Mouse (Mus musculus): Measurements from ENCODE around the gene Zg16.
"Not testable (repeated sequence)": the region's sequence is repeated elsewhere in the genome, so short reads cannot be mapped to it uniquely, and the experiment has no call there.

The Zg16 gene

DNA sequence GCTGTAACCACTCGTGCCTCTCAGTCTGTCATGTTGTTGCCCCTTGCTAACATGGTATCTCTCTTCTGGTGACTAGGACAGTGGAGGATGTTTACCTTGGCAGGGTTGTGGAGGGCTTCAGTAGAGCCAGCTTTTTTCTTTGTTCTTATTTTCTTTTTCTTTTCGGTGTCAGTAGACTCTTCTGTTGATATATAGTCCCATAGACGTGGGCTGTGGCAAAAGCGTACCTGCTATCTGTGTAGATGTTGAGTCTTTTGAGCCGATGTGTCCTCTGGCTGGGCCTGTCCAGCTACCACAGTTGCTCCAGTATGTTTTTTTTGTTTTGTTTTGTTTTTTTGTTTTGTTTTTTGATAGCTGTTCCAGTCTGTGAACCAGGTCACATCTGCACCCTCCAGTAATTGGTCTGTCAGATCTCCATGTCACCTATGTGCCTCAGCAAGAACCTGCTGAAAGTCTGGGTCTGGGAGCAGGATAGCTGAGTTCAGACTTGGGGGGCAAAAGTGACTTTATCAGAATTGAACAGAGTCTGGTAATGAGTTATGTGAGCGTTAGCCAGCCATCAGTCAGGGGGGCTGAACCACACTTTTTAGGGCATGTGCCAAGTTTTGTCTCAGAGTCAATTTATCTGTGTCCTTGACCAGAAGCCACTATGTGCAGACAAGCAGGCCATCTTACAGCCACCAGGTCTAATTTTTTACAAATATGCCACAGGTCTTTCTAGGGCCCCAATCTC, at the start of gene Zg16:
TSS of gene Zg16 (minus strand) at position 51 of the 733 bp plus-strand sequence.
- not testable (repeated sequence) for DNase-seq

DNA sequence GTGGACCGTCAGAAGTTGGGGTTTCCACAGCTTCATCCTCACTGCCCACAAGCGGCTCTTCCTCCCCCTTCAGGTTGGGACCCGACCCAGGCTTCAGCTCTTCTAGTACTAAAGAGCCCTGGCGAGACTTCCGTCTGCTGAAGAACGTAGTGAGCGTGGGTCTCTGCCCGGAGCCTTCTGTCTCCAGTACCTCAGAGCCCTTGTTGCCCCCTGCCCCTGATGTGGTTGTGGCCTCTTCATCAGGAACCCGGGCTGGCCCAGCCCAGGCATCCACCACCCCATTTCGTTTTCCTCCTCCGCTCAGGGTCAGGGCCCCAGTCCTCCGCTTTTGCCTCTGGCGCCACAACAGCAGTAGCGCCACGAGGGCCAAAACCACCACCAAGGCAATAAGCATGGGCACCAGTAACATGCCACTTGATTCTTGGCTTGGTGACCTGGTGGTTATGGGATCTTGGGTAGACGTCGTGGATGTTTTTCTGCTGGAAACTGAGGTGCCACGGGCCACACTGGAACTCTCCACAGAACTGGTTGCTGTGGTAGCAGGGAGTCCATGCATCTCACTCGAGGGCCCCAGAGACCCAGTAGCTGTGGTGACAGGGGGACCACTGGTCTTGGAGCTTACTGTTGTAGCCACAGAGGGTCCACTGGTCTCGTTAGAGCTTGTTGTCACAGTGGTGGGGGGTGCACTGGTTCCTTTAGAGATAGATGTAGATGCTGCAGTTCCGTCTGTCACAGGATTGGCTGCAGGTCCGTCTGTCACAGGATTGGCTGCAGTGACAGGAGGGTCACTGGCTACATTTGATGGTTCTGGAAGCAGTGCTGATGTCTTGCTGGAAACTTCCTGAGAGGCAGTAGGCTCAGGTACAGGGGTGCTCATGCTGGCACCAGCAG, 49.3 kb upstream of the Zg16 start:
- DNase-seq: no peak

DNA sequence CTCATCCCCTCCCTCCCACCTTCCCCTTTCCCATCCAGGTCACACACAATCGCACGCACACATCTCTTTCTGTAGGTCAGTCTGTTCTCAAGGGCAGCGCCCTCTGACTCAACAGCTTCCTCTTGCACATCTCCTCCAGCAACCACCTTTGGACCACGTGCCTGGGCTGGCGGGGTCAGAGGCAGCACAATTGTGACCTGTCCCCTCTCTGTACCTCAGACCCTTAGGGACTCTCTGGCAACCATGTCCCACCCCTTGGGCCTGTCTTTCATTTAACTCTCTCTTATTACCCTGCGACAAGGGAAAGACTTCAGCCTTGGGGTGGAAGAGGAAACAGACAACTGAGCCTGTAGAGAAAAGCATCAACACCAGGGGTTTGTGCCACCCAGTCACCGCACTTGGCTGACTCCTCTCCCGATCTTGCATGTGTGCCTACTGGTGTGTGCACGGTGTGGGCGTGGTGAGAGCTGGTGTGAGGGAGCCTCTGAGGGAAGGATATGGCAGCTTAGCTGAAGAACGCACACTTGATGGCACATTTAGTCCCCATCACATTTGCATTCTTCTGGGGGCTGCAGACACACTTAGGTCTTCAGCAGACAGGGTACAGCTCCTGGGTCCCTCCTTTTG, 47.8 kb upstream of the Zg16 start:
- DNase-seq: no peak

DNA sequence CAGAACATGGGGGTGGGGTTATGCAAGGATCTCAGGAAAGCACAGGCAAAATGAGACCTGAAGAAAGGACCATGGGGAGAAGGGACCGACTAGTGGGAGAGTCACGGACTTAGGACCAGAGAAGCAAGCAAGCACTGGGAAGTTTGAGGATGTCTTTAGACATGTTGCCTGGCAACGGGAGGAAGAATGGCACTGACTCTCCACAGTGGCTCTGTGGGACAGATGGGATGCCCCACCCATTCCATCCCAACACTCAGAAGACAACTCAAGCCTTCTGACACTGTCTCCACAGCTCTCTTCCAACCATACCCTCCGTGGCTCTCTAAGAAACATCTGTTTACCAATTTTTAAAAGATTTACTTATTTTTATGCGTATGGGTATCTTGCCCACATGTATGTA, 46.0 kb upstream of the Zg16 start:
- DNase-seq: no peak

DNA sequence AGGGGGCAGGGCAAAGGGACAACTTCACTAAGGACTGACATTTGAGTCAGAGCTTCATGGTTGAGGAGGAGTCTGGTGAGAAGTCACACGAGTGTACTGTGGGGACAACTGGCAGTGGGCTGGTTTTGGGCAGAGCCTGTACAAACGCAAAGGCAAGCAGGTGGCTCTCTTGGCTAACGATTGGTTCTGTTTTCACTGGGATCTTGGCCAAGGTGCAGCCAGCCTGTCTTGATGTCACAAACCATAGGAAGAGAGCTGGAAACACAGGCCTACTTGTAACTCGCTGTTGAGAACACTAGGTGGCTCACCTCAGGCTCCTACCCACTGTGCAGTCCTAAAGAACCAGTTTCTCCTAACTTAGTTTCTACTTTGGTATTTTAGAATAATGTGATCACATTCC, 42.5 kb upstream of the Zg16 start:
- peak; percentile 52 for DNase-seq

DNA sequence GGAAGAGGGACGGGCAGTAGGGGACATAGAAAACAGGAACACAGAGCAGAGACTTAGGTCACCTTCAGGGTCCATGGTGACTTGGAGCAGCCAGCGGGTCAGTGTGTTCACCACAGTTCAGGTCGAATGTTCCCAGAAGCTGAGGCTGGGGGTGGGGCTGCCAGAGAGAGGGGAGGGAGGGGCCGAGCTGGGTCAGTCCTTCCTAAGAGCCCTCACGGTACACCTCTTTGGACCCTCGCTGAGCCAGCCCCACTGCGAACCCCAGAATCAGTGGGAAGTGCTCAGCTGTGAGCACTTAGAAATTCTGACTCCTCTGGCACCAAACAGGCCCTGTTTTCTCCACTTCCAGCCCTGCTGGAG, 34.8 kb upstream of the Zg16 start, which contains the start of gene Qprt:
TSS of gene Qprt (minus strand) at position 316 of the 360 bp plus-strand sequence.
- peak; percentile 35 for DNase-seq

DNA sequence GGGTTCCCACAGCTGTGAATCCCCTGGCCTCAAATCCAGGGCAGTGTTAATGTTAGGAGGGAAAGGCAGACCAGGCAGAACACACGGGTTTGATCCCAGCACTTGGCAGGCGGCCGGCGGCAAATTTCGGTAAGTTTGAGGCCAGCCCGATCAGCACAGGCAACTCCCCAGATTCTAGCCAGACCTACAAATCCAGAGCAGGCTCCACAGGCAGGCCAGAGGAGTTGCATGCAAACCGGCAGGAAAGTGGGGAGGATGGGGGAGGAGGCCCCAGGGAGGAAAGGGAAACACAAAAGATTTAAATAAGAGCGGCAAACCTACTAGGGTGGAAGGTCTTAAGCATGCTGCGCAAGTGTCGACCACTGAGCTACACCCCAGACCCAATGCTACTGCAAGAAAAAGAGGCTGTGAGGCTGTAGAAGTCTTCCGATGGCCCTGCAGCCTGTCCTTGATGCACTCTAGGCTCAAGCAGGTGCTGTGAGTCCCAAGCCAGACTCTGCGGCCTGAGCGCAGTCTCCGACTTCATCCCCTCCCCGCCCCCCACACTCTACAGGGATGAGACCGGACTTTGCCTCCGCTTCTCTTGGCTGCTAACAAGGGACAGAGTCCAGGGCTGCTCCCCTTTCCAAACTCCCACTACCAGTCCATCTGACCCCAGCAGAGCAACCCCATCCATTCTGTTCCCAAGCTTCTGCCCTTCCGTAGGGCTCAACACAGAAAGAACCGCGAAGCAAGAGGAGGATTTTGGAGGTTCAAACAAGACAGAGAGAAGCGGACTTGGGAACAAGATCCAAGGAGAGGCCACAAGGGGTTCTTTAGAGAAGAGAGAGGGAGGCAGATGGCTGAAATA, 34.2 kb upstream of the Zg16 start:
- peak; percentile 80 for DNase-seq

DNA sequence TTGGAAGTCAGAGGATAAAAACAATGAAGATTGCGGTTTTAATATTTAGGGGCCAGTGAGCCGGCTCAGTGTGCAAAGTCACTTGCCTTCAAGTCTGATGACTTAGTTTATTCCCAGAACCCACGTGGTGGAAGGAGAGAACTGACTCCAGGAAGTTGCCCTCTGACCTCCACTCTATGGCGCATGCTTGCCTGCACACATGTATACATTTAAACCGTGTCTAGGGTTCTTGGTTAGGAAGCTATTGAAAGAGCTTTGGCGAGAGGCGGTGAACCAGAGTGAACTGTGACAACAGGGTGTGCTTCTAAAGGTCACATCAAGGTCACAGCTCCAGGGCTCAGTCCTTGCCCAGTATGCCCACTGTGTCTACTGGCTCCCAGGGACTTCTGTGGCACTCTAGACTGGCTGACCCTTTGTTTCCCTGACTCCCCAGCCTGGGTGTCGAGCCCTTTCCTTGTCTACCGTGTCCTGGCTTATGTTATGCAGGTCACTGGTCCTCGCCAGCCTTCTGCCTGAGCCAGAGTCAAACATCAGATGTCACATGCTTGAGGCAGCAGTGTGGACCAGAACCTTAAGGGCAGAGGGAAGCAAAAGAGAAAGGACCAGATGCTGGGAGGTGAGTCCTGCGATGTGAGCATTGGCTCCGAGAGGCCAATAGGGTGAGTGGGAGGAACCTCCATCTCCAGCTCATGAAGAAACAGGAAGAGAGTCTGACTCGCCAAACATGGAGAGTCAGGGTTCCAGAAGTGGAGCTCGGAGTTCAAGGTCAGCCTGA, 31.7 kb upstream of the Zg16 start:
- peak; percentile 40 for DNase-seq

DNA sequence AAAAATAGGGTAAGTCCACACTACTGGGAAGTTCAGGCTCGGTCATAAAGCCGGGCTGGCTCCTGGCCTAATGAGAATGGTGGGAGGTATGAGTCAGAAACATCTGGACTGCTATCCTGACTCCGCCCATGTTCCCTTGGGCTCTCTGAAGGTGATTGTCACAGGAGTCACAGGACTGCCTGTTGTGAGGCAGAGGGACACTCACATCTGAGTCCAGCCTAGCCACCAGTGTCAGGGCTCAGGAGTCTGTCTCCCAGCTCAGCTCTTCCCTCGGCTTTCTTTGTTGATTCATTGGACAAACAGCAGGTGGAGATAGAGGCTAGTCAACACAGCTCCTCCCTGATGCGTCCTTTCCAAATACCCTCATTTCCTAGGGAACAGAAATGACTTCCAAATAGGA, 30.8 kb upstream of the Zg16 start:
- peak; percentile 26 for DNase-seq

DNA sequence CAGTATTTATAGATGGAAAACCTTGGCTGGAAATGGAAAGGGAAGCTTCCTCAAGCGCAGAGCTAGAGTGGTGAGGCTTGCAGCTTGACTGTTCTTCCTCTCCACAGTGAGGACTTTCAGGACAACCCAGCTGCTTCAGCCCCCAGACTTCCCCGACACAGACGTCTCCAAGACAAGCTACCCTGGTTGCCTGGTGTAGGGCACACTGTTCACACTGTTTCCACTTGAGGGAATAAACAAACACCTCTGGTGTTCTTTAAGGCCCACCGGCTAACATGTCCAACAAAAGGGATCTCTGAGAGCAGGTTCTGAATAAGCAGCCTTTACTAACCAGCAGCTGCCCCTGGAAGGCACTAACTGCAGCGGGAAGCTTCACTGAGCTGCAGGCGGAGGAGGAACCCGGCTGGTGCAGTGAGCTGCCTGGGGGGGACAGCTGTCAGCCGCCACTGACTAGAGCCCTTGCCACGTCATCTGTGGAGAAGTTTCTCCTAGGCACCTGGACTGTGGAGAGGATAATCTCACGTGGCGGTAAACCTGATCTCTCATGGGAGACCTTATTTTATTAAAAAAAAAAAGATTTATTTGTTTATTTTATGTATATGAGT, 29.3 kb upstream of the Zg16 start:
- no peak for DNase-seq

DNA sequence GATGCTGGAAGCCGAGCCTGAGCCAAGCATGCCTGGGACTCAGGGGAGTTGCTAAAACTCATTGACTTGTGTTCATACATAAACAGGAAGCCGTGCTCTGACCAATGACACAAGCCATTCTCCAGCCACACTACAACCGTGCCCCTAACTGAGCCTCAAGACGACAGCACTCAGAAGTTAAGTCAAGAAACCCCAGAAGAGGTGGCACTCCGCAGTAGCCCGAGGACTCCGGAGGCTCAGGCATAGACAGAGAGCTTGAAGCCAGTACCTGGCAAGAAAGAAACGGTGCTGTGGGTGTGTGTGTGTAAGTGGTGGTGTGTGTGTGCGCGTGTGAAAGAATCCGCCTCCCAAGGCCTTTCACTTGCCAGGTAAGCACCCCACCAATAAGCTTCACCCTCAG, 27.8 kb upstream of the Zg16 start:
- no peak for DNase-seq

DNA sequence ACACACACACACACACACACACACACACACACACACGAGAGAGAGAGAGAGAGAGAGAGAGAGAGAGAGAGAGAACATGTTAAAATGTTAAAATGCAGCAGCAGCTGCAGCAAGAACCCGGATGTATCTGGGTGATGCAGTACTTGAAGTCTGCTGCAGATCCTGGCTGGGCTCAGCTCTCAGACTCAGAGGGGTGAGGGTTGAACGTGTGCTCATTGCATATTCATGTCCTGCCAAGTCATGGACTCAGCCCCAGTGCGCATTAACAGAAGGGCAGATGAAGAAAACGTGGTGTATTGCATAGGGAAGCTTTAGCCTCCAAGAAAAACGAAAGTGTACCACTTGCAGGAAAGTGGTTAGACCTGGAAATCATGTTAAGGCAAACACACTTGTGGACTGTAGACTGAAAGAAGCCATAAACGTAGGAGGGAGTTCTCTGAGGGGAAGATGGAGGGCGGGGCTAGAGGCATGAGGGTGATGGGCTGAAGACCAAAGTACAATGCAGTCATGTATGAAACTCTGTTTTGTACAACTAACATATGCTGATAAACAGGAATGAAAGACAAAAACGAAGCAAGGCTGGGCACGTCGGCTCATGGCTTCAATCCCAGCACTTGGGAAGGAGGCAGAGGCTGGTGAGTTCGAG, 26.6 kb upstream of the Zg16 start:
- peak; percentile 72 for DNase-seq

DNA sequence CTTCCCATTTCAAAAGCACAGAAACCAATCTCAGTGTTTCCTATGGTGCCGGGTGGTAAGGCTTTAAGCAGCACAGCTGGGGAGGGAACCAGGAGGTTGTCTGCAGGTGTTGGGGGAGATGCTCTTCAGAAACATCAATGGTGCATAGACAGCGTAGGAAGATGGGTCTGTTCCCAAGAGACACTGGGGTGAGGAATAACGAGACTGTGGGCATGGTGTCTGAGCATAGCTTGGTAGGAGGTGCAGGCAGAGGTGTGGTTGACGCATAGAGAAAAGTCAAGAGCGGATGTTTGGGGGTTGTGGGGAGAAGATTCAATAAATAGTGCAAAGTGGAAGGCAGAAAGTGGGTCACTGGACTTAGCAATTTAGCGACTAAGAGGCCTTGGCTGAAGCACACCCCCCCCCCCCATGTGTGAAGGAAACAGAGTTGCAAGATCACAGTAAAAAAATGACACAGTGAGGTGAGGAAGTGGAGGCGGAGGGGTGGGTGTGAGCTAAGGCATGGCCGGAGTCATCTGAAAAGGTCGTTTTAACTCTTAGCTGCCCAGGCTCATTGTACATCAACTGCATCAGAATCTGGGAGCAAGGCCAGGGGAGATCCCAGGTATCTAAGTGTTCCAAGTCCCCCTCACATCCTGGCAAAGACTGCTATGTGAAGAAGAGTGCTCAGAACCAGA, 25.9 kb upstream of the Zg16 start:
- no peak for DNase-seq

DNA sequence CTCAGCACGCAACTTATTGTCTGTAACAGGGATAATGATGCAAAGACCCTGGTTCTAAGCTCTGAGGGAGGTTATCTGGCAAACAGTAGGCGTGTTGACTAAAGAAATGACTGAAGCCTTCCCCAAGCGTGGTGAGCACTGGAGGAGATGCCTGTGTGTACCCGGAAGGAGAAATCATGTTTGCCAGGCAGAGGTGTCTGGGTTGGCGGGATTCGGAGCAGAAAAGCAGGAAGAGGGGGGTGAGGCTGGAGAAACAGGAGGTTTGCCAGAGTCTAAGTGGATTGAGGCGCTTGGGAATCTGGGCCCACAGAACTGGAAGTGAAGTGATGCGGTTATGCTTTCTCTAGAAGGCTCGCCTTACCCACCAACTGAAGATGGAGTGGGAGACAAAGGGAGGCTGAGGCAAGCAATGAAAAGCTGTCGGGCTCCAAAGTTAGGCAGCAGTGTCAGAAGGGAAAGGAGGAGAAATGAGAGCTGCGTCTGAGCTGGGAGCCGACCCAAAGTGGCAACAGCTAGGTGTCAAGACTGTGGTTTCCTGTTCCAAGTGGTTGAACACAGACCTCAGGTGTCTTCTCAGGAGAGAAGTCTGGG, 25.2 kb upstream of the Zg16 start:
- no peak for DNase-seq

DNA sequence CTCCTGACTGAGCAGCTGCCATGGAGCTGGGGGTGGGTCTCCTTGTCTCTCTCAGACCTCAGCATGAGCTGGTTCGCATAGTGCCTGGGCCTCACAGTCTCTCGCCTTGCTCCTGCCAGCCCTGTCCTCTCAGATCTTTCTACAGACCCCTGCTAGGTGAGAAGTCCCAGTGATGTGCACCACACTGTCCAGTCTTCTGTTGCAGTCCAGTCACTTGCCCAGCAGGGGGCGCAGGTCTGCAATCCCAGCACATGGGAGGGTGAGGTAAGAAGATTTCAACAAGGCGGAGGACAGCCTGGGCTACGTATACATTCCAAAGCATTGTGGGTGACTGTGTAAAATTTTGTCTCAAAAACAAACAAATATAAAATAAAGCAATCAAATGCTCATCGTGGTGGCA, 24.3 kb upstream of the Zg16 start:
- peak; percentile 35 for DNase-seq

DNA sequence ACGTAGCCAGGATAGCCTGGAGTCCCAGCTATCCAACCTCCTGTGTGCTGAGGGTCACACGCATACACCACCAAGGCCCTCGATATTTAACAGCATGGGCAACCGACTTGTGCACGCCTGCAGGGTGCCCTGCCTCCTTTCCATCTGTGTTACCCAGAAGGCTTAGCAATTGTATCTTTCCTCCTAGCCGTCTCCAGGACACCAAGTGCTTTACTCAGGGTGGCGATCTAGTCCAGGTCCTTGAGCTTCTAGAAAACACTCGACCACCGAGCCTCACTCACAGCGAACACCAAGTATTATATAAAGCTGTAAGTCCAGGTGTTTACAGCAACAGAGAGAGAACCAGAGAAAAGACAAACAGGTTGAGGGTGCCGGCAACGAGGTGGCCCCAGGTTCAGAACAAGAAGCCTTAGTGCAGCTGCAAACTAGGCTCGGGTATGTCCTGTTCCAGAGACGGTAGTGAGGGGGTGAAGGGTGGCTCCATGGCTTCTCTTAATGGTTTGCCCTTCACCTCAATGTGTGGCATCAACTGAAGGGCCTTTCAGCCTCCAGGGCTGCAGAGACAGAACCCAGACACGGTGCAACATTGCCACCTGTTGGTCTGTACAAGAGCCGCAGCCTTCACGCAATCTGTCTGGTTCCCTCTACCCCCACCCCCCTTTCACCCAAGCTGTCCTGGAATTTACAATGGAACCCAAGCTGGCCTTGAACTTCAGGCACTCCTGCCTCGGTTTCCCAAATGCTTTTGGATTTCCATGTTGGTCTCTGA, 23.3 kb upstream of the Zg16 start:
- peak; percentile 62 for DNase-seq

DNA sequence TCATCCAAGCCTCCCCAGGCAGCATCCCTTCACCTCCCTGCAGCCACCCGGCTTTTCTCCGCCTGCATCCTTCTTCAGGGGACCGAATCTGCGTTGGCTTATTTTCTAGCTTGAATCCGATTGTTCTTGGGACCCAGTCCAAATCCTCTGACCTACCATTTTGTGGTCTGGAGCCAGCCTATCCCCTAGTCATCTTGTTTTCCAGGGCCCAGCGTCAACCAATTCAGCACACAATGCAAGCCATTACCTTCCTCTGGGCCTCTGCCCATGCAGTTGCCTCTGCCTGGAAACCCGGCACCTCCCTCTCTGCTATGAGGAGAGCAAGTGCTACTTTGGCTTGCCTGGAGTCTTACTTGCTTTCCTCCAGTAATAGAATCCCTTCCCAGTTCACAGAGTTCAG, 18.4 kb upstream of the Zg16 start:
- no peak for DNase-seq

DNA sequence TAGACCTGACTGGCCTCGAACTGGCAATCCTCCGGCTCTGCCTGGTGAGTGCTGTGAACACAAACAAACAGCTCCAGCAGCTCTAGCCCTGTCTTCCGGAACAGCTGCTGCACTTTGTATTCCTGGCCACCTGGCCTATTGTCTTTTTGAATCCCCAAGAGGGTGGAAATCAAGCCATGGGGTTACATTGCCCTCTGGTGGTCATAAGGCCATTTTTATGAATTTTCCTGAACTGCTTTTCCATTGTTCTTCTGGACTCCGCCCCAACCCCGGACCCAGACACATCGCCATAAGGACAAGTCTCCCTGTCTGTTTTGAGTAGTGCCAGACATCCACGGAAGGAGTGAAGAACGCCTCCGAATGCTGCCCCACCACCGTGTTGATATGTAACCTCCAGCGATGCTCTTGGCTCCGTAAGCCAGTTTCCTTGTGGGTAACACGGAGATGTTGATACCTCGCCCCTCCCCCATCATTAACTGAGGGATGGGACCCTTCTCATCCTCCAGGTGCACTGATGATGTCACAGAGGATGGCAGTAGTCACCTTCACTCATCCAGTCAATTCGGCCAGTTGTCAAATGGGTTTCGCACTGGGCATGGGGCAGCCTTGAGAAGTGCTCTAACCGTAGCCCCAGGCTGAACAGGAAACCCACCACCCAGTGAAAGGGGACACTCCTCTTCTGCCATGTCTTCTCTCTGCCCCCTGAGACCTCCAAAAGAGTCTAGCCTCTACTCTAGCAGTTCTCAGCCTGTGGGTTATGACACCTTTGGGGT, 17.6 kb upstream of the Zg16 start:
- DNase-seq: peak; percentile 73

Data from kidney, adult 11 months (tissue).